Mouse (Mus musculus) liver, adult 2 months (tissue): Measurements from ENCODE around the gene Myo1h.

ENCODE experiments used
- CTCF ChIP-seq: fragments of 200-500 bp; IDR thresholded peaks from 2 replicates; pipeline ENCODE4 v1.5.1; 2011; ENCODE audit warnings: low read depth, low read length, control low read depth
- POLR2A ChIP-seq: fragments of 200-500 bp; IDR thresholded peaks from 2 replicates; pipeline ENCODE4 v1.6.1; 2011; ENCODE audit warnings: low read length, control low read depth; ENCODE audit not compliant: insufficient read depth; ENCODE audit errors: extremely low read depth

DNA sequence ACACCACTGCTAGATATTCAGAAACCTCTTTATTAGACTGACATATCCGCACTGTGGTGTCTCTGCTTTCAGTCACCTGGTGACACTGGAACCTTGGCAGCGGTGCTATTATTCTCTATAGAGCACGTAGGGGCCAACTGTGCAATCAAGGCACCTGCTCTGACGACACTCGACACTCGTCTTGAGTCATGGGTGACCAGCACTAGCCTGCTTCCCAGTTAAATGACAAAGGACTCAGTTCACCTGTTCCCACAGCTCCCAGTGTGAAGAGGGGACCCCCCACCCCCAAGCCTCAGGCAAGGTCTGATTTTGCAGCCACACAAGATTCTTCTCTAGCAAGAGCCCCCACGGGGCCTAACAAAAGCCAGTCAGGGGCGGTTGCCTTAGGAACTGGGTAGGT, 13.6 kb upstream of the Myo1h start:
- TF ChIP-seq CTCF (no peak), POLR2A (no peak)
